Mouse (Mus musculus) ES-E14 (cell line): ENCODE data around the gene Dhrs1. TPM values are rescaled to one million over a fixed set of nuclear protein-coding genes. Genes with fewer than 3 reads are reported as not detected.

Experiments used
- DNase-seq: peaks from one replicate; pipeline ENCODE4 v3.0.0-alpha.2; 2013; ENCODE audit warnings: low read depth, low spot score
- H3K27ac ChIP-seq: 2 replicates; pipeline ENCODE4 v1.5.1; 2012; ENCODE audit warnings: low read depth, mild to moderate bottlenecking, low read length, moderate library complexity, mixed read lengths; ENCODE audit not compliant: poor library complexity, insufficient read depth, severe bottlenecking
- H3K36me3 ChIP-seq: 2 replicates; pipeline ENCODE4 v1.6.1; 2012; ENCODE audit warnings: mild to moderate bottlenecking, low read length, moderate library complexity, mixed read lengths; ENCODE audit not compliant: control insufficient read depth, poor library complexity, insufficient read depth, severe bottlenecking
- H3K4me1 ChIP-seq, 2 experiments: fragments of 150-350 bp in 1 of 2; sonication (generic) in 1 of 2; 2 replicates each; pipeline ENCODE4 v1.6.1; 2012; ENCODE audit warnings: low read length in 2 of 2, mild to moderate bottlenecking in 1 of 2, mixed read lengths in 1 of 2; ENCODE audit not compliant: control insufficient read depth in 2 of 2, insufficient read depth in 2 of 2, poor library complexity in 1 of 2
- H3K4me3 ChIP-seq, 2 experiments: fragments of 150-350 bp in 1 of 2; sonication (generic) in 1 of 2; 2 replicates each; pipeline ENCODE4 v1.5.1; 2012; ENCODE audit warnings: low read length in 2 of 2, low read depth in 1 of 2, mild to moderate bottlenecking in 1 of 2, mixed read lengths in 1 of 2; ENCODE audit not compliant: insufficient read depth in 1 of 2, poor library complexity in 1 of 2, severe bottlenecking in 1 of 2
- H3K9ac ChIP-seq: 2 replicates; pipeline ENCODE4 v1.6.1; 2012; ENCODE audit warnings: low read depth, mild to moderate bottlenecking, low read length, mixed read lengths; ENCODE audit not compliant: poor library complexity, insufficient read depth, severe bottlenecking
- H3K9me3 ChIP-seq: fragments of 150-350 bp; sonication (generic); 2 replicates; pipeline ENCODE4 v1.6.1; 2012; ENCODE audit warnings: low read depth, mild to moderate bottlenecking, low read length; ENCODE audit not compliant: control insufficient read depth, insufficient read depth
- CHD2 ChIP-seq: IDR thresholded peaks from 2 replicates; pipeline ENCODE4 v1.6.1; 2014; ENCODE audit warnings: mild to moderate bottlenecking, low read depth, low read length, inconsistent platforms
- HCFC1 ChIP-seq: IDR thresholded peaks from 2 replicates; pipeline ENCODE4 v1.6.1; 2012; ENCODE audit warnings: low read length, inconsistent platforms, borderline replicate concordance; ENCODE audit not compliant: insufficient read depth
- MAFK ChIP-seq: IDR thresholded peaks from 2 replicates; pipeline ENCODE4 v1.6.1; 2014; ENCODE audit warnings: mild to moderate bottlenecking, low read depth, low read length, inconsistent platforms; ENCODE audit not compliant: insufficient read depth
- ZC3H11A ChIP-seq: IDR thresholded peaks from 2 replicates; pipeline ENCODE4 v1.6.1; 2012; ENCODE audit warnings: low read depth, mild to moderate bottlenecking, inconsistent platforms, low read length, borderline replicate concordance
- ZNF384 ChIP-seq: IDR thresholded peaks from 2 replicates; pipeline ENCODE4 v1.6.1; 2012; ENCODE audit warnings: low read depth, low read length, inconsistent platforms
- in situ Hi-C, 2 experiments: fragments of 600-800 bp; cut with MboI; formaldehyde crosslinking; loops; one replicate each; pipeline ENCODE4 v1.15.1; 2025; ENCODE audit warnings: low sequenced_read_pairs in 2 of 2, inconsistent platforms in 1 of 2; ENCODE audit not compliant: unreplicated experiment in 2 of 2
- total RNA-seq: library from RNA; depleted of rRNA; stranded (reverse); fragments of 300-350 nt; gene quantifications from 2 replicates; pipeline ENCODE4 v1.2.3, GENCODE M21; 2012

The Dhrs1 gene
- total RNA-seq, 1 experiment: 9.6 TPM

- DNase-seq: no peak
- H3K27ac ChIP-seq: no peak overlapping the region
- peak overlapping the region; percentile 44 for H3K9ac ChIP-seq
- no peak for TF ChIP-seq ZC3H11A
- TF ChIP-seq ZNF384: no peak
- no peak for TF ChIP-seq MAFK
- no peak for TF ChIP-seq CHD2
- TF ChIP-seq HCFC1: no peak
- peaks cover 35% of the 10 kb centered on the region for H3K36me3 ChIP-seq
- peaks cover 10 to 23% of the 10 kb centered on the region in 2 experiments; a peak in 3 of 4 replicates for H3K4me1 ChIP-seq
- H3K4me3 ChIP-seq: peak overlapping the region; percentile 19 to 35; a peak in 2 of 4 replicates
- no peaks in the 10 kb centered on the region for H3K9me3 ChIP-seq
- in situ Hi-C loops: no loop called here
These were observed 25.8 kb downstream of the Dhrs1 start for GRCm38 (mm10) chr14:55719737-55720136.

- no peak for DNase-seq
- H3K4me3 ChIP-seq: no peak overlapping the region
- H3K9me3 ChIP-seq: no peaks in the 10 kb centered on the region
- peaks cover 12 to 35% of the 10 kb centered on the region in 2 experiments; a peak in 3 of 4 replicates for H3K4me1 ChIP-seq
- no peak overlapping the region for H3K9ac ChIP-seq
- TF ChIP-seq HCFC1: no peak
- TF ChIP-seq CHD2: no peak
- no peak for TF ChIP-seq ZNF384
- TF ChIP-seq ZC3H11A: no peak
- TF ChIP-seq MAFK: no peak
- H3K36me3 ChIP-seq: peaks cover 35% of the 10 kb centered on the region
- no peak overlapping the region for H3K27ac ChIP-seq
- in situ Hi-C loops: no loop called here
These were observed 28.6 kb downstream of the Dhrs1 start for GRCm38 (mm10) chr14:55716884-55717283.

- peaks cover 10 to 39% of the 10 kb centered on the region in 2 experiments; a peak in 3 of 4 replicates for H3K4me1 ChIP-seq
- H3K4me3 ChIP-seq: no peak overlapping the region
- H3K36me3 ChIP-seq: peaks cover 35% of the 10 kb centered on the region
- DNase-seq: no peak
- H3K27ac ChIP-seq: no peak overlapping the region
- in situ Hi-C loops: no loop called here
- no peak for TF ChIP-seq CHD2
- TF ChIP-seq ZNF384: no peak
- TF ChIP-seq ZC3H11A: no peak
- TF ChIP-seq MAFK: no peak
- TF ChIP-seq HCFC1: no peak
- H3K9me3 ChIP-seq: no peaks in the 10 kb centered on the region
- no peak overlapping the region for H3K9ac ChIP-seq
These were observed 29.2 kb downstream of the Dhrs1 start for GRCm38 (mm10) chr14:55716271-55716670.

- in situ Hi-C loops: no loop called here
- DNase-seq: no peak
These were observed 30.6 kb downstream of the Dhrs1 start for GRCm38 (mm10) chr14:55714893-55715292.

GRCm38 (mm10) chr14:55713729-55714122, 31.8 kb downstream of the Dhrs1 start, which contains the start of gene Tgm1:
Tgm1 (minus strand) TSS chr14:55713926.
- Histone ChIP-seq H3K27ac (no peak within 1 kb of the TSS), H3K4me3 (peak within 1 kb of the TSS; percentile 54 to 57), H3K9me3 (no peaks in the 10 kb centered on the region), H3K36me3 (peaks cover 25% of the 10 kb centered on the region), H3K4me1 (peaks cover 14 to 40% of the 10 kb centered on the region in 2 experiments), H3K9ac (no peak within 1 kb of the TSS)
- DNase-seq: no peak
- no peak for TF ChIP-seq HCFC1
- no peak for TF ChIP-seq MAFK
- TF ChIP-seq CHD2: no peak
- no peak for TF ChIP-seq ZC3H11A
- TF ChIP-seq ZNF384: no peak
- in situ Hi-C loops: no loop called here

More at GRCm38 (mm10) chr14:55714893-55715292, 30.6 kb downstream of the Dhrs1 start:
- TF ChIP-seq HCFC1 (no peak), MAFK (no peak), ZNF384 (no peak), ZC3H11A (no peak), CHD2 (no peak)
- no peaks in the 10 kb centered on the region for H3K9me3 ChIP-seq
- H3K36me3 ChIP-seq: peaks cover 35% of the 10 kb centered on the region
- H3K4me1 ChIP-seq: peaks cover 14 to 38% of the 10 kb centered on the region in 2 experiments
- H3K4me3 ChIP-seq: no peak overlapping the region
- no peak overlapping the region for H3K27ac ChIP-seq
- H3K9ac ChIP-seq: no peak overlapping the region
